Mouse (Mus musculus): ENCODE data around the gene 1700003F12Rik. TPM values are rescaled to one million over a fixed set of nuclear protein-coding genes. Genes with fewer than 3 reads are reported as not detected.

Gene 1700003F12Rik
- total RNA-seq, 2 experiments from 2014 or later = 0.98 to 1.4 TPM

DNA sequence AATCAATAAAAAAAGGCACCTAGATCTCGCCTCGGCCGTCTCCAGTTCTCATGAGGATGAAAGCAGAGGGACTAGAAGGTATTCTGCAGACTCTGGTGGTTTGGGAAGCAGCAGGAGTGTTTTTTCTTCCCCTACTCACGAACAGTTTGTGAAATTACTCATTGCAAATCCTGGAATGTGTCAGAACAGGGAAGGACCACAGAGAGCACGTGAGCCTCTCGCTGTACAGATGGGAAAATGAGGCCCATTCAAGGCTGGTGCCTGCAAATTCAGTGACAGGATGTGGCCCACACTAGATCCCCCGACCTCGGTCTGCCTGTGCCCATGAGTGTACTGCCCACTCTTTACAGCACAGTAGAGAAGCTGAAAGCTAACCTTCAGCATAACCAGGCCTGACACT is 25.1 kb downstream of the 1700003F12Rik start:
- DNase-seq = no peak
- intact Hi-C loops (cut with DNase I) = no loop called here

DNA sequence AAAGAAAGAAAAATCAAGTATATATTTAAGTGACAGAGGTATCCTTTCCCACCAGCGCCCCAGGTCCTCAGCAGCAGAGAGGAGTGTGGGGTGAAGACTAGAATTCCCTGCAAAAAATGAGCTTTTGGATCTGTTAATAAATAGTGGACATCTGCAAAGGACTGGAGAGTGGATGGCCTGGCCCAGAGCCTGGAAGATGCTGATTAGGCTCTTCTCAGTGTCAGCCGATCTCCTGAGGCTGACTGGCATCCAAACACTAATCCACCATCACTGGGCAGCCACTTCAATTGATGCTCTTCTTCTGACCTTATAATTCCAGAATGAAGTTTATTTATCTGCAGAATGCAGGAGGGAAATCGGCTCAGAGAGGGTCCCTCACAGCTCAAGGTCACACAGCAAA is 26.1 kb downstream of the 1700003F12Rik start:
- DNase-seq = peak; percentile 61
- intact Hi-C loops (cut with DNase I) = no loop called here

DNA sequence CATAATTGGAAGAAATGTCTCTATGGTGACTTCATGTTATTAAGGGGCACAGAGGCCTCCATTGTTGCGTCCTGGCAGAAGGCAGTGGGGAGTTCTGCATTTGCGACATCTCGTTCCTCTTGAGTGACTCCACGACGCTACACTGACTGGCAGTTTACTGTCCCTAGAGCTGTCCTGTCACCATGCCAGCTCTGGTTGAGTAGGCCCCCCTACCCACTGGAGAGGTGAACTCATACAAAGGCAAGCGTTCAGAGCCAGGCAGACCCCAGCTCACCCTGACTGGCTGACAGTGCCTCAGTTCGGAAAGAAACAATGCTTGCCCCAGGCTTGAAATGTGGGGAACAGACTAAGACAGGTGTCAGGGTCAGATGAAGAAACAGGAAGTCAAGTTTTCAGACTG is 27.4 kb downstream of the 1700003F12Rik start:
- DNase-seq = peak; percentile 75

DNA sequence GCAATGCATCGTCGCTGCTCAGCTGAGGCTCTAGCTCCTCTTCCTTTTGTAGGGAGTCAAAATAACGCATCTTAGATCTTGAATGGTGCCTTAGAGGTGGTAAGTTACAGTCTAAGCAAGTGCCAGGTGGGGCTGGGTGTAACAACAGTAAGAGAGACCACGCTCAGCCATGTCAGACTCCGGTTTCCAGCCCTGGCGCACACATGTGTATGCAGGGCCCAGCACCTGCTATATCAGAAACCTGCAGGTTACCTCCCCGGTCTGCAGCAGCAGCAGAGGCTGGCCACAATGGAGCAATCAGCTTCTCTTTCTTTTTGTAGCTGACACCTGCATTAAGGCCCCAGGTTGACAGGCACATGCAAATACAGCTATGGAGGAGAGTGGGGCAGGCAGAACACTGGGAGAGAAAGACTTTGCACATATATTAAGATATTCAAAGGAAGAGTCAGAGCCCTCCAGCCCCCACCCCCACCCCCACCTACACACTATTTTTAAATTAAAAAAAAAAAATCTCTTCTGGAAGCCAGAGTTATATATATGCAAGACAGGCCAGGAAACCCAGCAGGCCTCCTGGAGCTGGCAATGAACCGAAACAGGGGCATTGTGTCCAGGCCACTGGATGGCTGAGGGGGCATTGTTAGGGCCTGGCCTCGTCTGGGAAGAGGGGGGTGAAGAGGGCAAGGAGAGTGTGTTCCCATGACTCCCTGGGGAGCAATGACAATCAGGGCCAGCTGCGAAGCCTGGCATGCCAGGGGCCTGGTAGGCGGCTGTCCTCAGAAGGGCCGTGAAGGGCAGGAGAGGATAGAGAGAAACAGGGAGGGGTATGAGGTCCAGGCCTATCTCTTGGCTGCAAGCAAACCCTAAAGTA is 30.2 kb downstream of the 1700003F12Rik start:
- peak; percentile 36 for DNase-seq
- intact Hi-C loops (cut with DNase I) = no loop called here

More for the DNA sequence above, 27.4 kb downstream of the 1700003F12Rik start:
- intact Hi-C loops (cut with DNase I) = no loop called here

GRCm38 (mm10) chr2:154577744-154578067 is 30.8 kb downstream of the 1700003F12Rik start:
- no peak for DNase-seq
- intact Hi-C loops (cut with DNase I) = no loop called here

DNA sequence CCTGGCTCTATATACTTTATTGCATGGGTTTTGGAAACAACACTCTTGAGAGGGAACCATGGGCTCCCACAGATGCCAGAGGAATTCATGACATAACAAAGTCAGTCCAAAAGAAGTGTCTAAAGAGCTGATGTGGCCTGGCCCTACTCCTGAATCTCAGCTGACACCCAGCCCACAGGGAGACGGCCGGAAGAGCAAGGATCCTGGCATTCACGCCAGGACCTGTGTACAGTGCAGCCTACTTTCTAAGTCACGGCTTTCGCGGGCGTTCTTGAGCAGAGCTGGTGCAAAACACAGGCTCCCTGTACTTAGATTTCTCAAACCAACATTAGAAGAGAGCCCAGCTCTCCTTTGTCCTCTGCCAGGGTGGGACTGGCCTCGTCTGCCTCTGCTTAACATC is 33.7 kb downstream of the 1700003F12Rik start:
- no peak for DNase-seq
- intact Hi-C loops (cut with DNase I) = no loop called here

DNA sequence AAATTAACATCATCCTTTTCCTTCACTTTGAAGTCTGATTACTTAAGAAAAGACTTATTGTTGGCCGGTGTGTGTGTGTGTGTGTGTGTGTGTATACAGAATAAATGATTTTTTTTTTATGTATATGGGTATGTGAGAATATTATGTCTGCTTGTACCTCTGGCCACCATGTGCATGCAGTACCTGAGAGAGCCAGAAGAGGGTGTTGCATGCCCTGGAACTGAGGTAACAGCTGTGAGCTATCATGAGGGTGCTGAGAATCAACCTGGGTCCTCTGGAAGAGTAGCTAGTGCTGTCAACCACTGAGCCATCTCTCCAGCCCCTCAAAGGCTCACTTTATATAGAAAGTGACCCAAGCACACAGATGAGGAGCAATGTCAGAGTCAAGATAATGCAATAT is 34.5 kb downstream of the 1700003F12Rik start:
- no peak for DNase-seq
- intact Hi-C loops (cut with DNase I) = no loop called here

- peak; percentile 92 for DNase-seq
- intact Hi-C loops (cut with DNase I) = no loop called here
These were observed 37.3 kb downstream of the 1700003F12Rik start for GRCm38 (mm10) chr2:154583906-154584872.

GRCm38 (mm10) chr2:154584931-154585601 is 38.2 kb downstream of the 1700003F12Rik start:
- intact Hi-C loops (cut with DNase I) = no loop called here

GRCm38 (mm10) chr2:154586405-154586804 is 39.5 kb downstream of the 1700003F12Rik start:
- DNase-seq = peak; percentile 82
- intact Hi-C loops (cut with DNase I) = no loop called here

More at GRCm38 (mm10) chr2:154584931-154585601, 38.2 kb downstream of the 1700003F12Rik start:
- peak; percentile 72 for DNase-seq

DNA sequence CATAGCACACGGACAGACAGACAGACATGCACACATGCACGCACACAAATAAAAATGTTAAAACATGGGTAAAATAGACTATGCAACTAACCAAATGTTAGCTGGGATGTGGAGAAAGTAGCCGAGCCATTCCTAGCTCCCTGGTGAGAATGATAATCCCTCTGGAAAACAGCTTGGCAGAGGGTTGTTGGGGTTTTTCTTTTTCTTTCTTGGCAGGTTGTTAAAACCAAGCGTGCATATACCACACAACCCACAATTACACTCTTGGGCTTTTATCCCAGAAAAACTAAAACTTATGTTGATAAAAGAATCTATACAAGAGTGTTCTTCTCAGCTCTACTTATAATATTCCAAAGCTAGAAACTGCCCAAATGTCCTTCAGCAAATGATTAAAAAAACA is 42.2 kb downstream of the 1700003F12Rik start:
- intact Hi-C loops (cut with DNase I) = no loop called here
- DNase-seq = no peak

GRCm38 (mm10) chr2:154591239-154591638 is 44.4 kb downstream of the 1700003F12Rik start:
- intact Hi-C loops (cut with DNase I) = no loop called here
- no peak for DNase-seq

DNA sequence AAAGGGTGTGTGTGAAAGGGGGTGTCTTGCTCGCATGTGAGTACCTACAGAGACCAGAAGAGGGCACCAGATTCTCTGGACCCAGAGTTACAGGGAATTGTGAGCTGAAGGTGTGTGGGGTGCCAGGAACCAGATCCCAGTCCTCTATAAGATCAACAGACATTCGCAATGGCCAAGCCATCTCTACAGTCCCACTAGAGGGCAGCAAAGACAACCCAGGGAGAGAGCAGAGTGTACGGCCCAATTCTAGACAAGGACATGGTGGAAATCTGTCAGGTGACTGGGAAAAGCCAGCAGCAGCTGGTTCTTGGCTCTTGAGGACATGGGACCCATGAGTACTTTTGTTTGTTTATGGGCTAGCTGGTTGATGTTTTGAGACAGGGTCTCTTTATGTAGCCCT is 46.1 kb downstream of the 1700003F12Rik start:
- no peak for DNase-seq
- intact Hi-C loops (cut with DNase I) = no loop called here

- peak; percentile 86 for DNase-seq
- intact Hi-C loops (cut with DNase I) = no loop called here
These were observed 48.9 kb downstream of the 1700003F12Rik start for GRCm38 (mm10) chr2:154595775-154596174.

- DNase-seq = no peak
- intact Hi-C loops (cut with DNase I) = no loop called here
These were observed 50.5 kb downstream of the 1700003F12Rik start for GRCm38 (mm10) chr2:154597399-154597798.

Other genes with a start within 250 kb of the 1700003F12Rik start
- not detected for gene Bpifb9b, start 239.9 kb upstream of the 1700003F12Rik start, total RNA-seq (2021)
- 10 to 100 TPM; 10.2 to 14.4 TPM for gene Cdk5rap1, start 174.1 kb upstream of the 1700003F12Rik start, total RNA-seq (2021)
- gene Snta1, start 139.0 kb upstream of the 1700003F12Rik start, total RNA-seq (2021) = 10 to 100 TPM; 21.7 to 22.2 TPM
- gene Cbfa2t2, start 110.6 kb upstream of the 1700003F12Rik start, total RNA-seq (2021) = 10 to 100 TPM; 48.3 to 55.2 TPM
- gene Actl10, start 4.7 kb downstream of the 1700003F12Rik start, total RNA-seq (2021) = under 1 TPM in 1 of 2 experiments, not detected in 1; 0.26 TPM
- 10 to 100 TPM; 23.6 to 24.1 TPM for gene Necab3, start 11.8 kb downstream of the 1700003F12Rik start, total RNA-seq (2021)
- gene E2f1, start 22.8 kb downstream of the 1700003F12Rik start, total RNA-seq (2021) = 10 to 100 TPM; 10.8 to 11.9 TPM
- 10 to 100 TPM; 11.8 to 12.2 TPM for gene Pxmp4, start 56.6 kb downstream of the 1700003F12Rik start, total RNA-seq (2021)
- gene Zfp341, start 66.2 kb downstream of the 1700003F12Rik start, total RNA-seq (2021) = 10 to 100 TPM; 17.5 to 18.2 TPM
- not detected for gene 4930519P11Rik, start 66.4 kb downstream of the 1700003F12Rik start, total RNA-seq (2021)
- 100 to 1,000 TPM; 182 to 201 TPM for gene Chmp4b, start 104.6 kb downstream of the 1700003F12Rik start, total RNA-seq (2021)
- gene Gm14214, start 222.9 kb downstream of the 1700003F12Rik start, total RNA-seq (2021) = not detected
- gene Raly, start 244.0 kb downstream of the 1700003F12Rik start, total RNA-seq (2021) = 100 to 1,000 TPM; 139 to 160 TPM
- 1 to 10 TPM in 1 of 2 experiments, not detected in 1; 1.1 TPM for gene a, start 244.3 kb downstream of the 1700003F12Rik start, total RNA-seq (2021)